Mouse (Mus musculus) stomach, embryonic 14.5 days (tissue): ENCODE measurements around the gene Kcnk2. TPM values are rescaled to one million over a fixed set of nuclear protein-coding genes. Genes with fewer than 3 reads are reported as not detected.

Experiments
- microRNA-seq: library from miRNA; unstranded; fragments of <30 nt; microRNA quantifications from one replicate; pipeline ENCODE4, GENCODE M21; 2016
- polyA plus RNA-seq: library from polyadenylated mRNA; unstranded; fragments of >200 nt; fragmentation: Nextera tagmentation; extraction: Ambion mirVana; gene quantifications from 2 replicates; pipeline ENCODE4 v1.2.1, GENCODE M21; 2014

Kcnk2 gene
- polyA plus RNA-seq, 1 experiment from 2014 or later, result 6.8 TPM

Small RNAs within 50 kb of the gene (microRNA-seq; reads per million reads assigned to microRNA genes)
- not detected for gene Gm24092
